Mouse (Mus musculus) megakaryocyte, embryonic 14.5 days (primary cell): ENCODE results near the gene Zbtb8os.

ENCODE experiments used
- FLI1 ChIP-seq: IDR thresholded peaks from 2 replicates; pipeline ENCODE4 v1.6.1; 2012; ENCODE audit warnings: low read length, inconsistent platforms, mixed read lengths
- GATA1 ChIP-seq: IDR thresholded peaks from 3 replicates; pipeline ENCODE4 v1.6.1; 2012; ENCODE audit warnings: mixed read lengths, low read length, inconsistent platforms, borderline replicate concordance

- TF ChIP-seq GATA1 = no peak
- no peak for TF ChIP-seq FLI1
Measured at GRCm38 (mm10) chr4:129386269-129386946, 50.9 kb downstream of the Zbtb8os start.
